Mouse (Mus musculus) lung, embryonic 16.5 days (tissue): ENCODE results near the gene Rps6ka5. TPM values are rescaled to one million over a fixed set of nuclear protein-coding genes. Genes with fewer than 3 reads are reported as not detected.

Experiments
- ATAC-seq: fragments of 200-750 bp; cut with Nextera tagmentation; 2 replicates; pipeline ENCODE4 v1.8.0; 2017; ENCODE audit warnings: low read depth, mild to moderate bottlenecking, moderate library complexity
- H3K27ac ChIP-seq: fragments of 300-500 bp; sonication (generic); 2 replicates; pipeline ENCODE4 v1.5.1; 2014; ENCODE audit warnings: mild to moderate bottlenecking, control low read depth, low read length
- H3K27me3 ChIP-seq: fragments of 300-500 bp; sonication (generic); 2 replicates; pipeline ENCODE4 v1.6.1; 2014; ENCODE audit warnings: low read depth, low read length, mixed read lengths; ENCODE audit not compliant: control insufficient read depth, insufficient read depth
- H3K36me3 ChIP-seq: fragments of 300-500 bp; sonication (generic); 2 replicates; pipeline ENCODE4 v1.6.1; 2014; ENCODE audit warnings: low read length; ENCODE audit not compliant: control insufficient read depth, insufficient read depth
- H3K4me1 ChIP-seq: fragments of 300-500 bp; sonication (generic); replicated peaks from 2 replicates; pipeline ENCODE4 v1.6.1; 2014; ENCODE audit warnings: low read length, mixed read lengths; ENCODE audit not compliant: control insufficient read depth, insufficient read depth
- H3K4me2 ChIP-seq: fragments of 300-500 bp; sonication (generic); 2 replicates; pipeline ENCODE4 v1.6.1; 2014; ENCODE audit warnings: low read depth, low read length, control low read depth
- H3K4me3 ChIP-seq: fragments of 300-500 bp; sonication (generic); 2 replicates; pipeline ENCODE4 v1.5.1; 2014; ENCODE audit warnings: mild to moderate bottlenecking, low read length, control low read depth
- H3K9ac ChIP-seq: fragments of 300-500 bp; sonication (generic); 2 replicates; pipeline ENCODE4 v1.6.1; 2014; ENCODE audit warnings: low read length, control low read depth
- H3K9me3 ChIP-seq: fragments of 300-500 bp; sonication (generic); 2 replicates; pipeline ENCODE4 v1.6.1; 2016; ENCODE audit warnings: low read length; ENCODE audit not compliant: control insufficient read depth
- WGBS: fragments of 180-500 bp; shearing (Covaris S2); extraction: QIAGEN DNeasy Blood & Tissue Kit; methylation state at CpG from one replicate; pipeline ENCODE4 v1.1.7; 2014; 5-methylcytosine and 5-hydroxymethylcytosine counted together
- polyA plus RNA-seq: library from polyadenylated mRNA; unstranded; fragments of >200 nt; fragmentation: Nextera tagmentation; extraction: Ambion mirVana; gene quantifications from 2 replicates; pipeline ENCODE4 v1.2.1, GENCODE M21; 2015

Rps6ka5 gene
- polyA plus RNA-seq, 1 experiment from 2014 or later, result 4.3 TPM

DNA sequence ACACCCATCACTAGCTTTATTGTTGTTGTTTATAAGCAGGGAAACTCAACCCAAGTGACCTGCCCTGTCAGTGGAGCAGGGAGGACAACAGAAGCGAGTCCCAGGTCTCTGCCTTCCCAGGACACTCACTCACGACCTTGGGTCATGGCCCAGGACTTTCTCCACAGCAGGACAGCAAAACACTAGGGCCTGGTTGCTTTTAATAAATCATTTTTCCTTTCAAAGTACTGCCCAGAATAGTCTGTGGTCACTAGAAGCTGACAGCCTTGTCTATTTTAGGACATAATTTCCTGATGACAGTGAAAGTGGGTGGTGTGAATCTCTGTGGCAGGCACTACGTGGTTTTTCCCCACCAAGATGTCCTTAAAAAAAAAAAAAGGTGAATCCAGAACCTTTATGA is 198.5 kb downstream of the Rps6ka5 start:
- H3K4me2 ChIP-seq, result no peak overlapping the region
- no peak overlapping the region for H3K4me3 ChIP-seq
- no peak for ATAC-seq
- 59% methylated on average over 3 of the region's 3 CpGs for WGBS
- no peaks in the 10 kb centered on the region for H3K27me3 ChIP-seq
- H3K27ac ChIP-seq, result no peak overlapping the region
- H3K36me3 ChIP-seq, result no peaks in the 10 kb centered on the region
- no peaks in the 10 kb centered on the region for H3K9me3 ChIP-seq
- H3K9ac ChIP-seq, result no peak overlapping the region
- H3K4me1 ChIP-seq, result peaks cover 7% of the 10 kb centered on the region

- H3K9ac ChIP-seq, result no peak overlapping the region
- ATAC-seq, result peak; percentile 95
- peaks cover 7% of the 10 kb centered on the region for H3K4me1 ChIP-seq
- H3K4me2 ChIP-seq, result peak overlapping the region; percentile 50
- peak overlapping the region; percentile 13; the same call in 1 of the 2 replicates for H3K4me3 ChIP-seq
- H3K9me3 ChIP-seq, result no peaks in the 10 kb centered on the region
- WGBS, result 12% methylated on average over 9 of the region's 9 CpGs
- no peaks in the 10 kb centered on the region for H3K27me3 ChIP-seq
- no peaks in the 10 kb centered on the region for H3K36me3 ChIP-seq
- no peak overlapping the region for H3K27ac ChIP-seq
These were observed 199.0 kb downstream of the Rps6ka5 start for GRCm38 (mm10) chr12:100527753-100528152.

GRCm38 (mm10) chr12:100527241-100527640 is 199.5 kb downstream of the Rps6ka5 start:
- H3K9me3 ChIP-seq, result no peaks in the 10 kb centered on the region
- WGBS, result 61% methylated on average over 9 of the region's 9 CpGs
- no peak for ATAC-seq
- H3K9ac ChIP-seq, result no peak overlapping the region
- peak overlapping the region; percentile 50 for H3K4me2 ChIP-seq
- no peaks in the 10 kb centered on the region for H3K36me3 ChIP-seq
- H3K27me3 ChIP-seq, result no peaks in the 10 kb centered on the region
- H3K4me3 ChIP-seq, result no peak overlapping the region; the same call in 1 of the 2 replicates
- peaks cover 7% of the 10 kb centered on the region for H3K4me1 ChIP-seq
- H3K27ac ChIP-seq, result no peak overlapping the region

DNA sequence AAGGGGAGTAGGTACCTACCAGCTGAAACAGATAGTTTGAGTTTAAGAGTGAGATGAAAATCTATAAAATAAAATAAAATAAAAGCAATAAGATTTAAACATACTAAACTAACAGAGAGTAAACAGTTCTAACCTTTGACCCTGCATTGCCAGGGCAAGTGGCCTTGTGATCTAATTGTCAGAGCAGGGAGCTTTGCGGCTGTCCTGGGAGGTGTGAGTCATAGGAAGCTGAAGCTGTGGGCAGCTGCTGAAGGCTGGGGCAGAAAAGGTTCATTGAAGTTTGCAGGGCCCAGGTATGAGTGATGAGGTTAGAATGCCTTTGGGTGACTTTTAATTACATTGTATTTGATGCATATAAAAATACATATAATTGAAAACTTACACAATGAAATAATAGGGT is 200.8 kb downstream of the Rps6ka5 start:
- Histone ChIP-seq H3K27me3 (no peaks in the 10 kb centered on the region), H3K4me2 (no peak overlapping the region), H3K9me3 (no peaks in the 10 kb centered on the region), H3K4me3 (no peak overlapping the region), H3K4me1 (peaks cover 7% of the 10 kb centered on the region), H3K27ac (no peak overlapping the region), H3K9ac (no peak overlapping the region), H3K36me3 (no peaks in the 10 kb centered on the region)
- WGBS, result 12% methylated on average over 1 of the region's 1 CpGs
- ATAC-seq, result no peak

DNA sequence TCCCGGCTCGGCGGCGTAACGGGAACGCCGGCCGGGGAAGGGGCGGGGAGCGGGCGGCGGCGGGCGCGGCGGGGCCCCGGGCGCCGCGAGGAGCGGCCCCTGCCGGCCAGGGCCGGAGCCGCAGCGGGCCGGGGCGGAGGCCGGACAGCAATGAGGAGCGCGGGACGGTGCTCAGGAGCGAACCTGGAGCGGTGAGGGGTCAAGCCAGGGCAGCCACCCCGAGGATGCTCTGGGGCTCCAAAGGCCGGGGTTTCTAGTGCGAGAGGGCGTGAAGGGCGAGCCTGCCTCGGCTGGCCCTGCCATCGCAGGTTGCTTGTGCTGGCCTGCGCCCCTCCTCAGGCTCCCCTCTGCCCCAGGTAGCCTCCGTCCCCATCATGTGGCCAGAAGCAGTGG is 206.0 kb downstream of the Rps6ka5 start, which contains the start of gene Ttc7b:
TSS of gene Ttc7b (minus strand) at position 33 of the 393 bp plus-strand sequence.
- Histone ChIP-seq H3K36me3 (no peaks in the 10 kb centered on the region), H3K4me1 (peaks cover 11% of the 10 kb centered on the region), H3K4me3 (peak within 1 kb of the TSS; percentile 74), H3K27me3 (no peaks in the 10 kb centered on the region), H3K4me2 (peak within 1 kb of the TSS; percentile 89), H3K27ac (peak within 1 kb of the TSS; percentile 41), H3K9me3 (no peaks in the 10 kb centered on the region), H3K9ac (peak within 1 kb of the TSS; percentile 92)
- 3% methylated on average over 18 of the region's 42 CpGs for WGBS
- ATAC-seq, result peak; percentile 87

DNA sequence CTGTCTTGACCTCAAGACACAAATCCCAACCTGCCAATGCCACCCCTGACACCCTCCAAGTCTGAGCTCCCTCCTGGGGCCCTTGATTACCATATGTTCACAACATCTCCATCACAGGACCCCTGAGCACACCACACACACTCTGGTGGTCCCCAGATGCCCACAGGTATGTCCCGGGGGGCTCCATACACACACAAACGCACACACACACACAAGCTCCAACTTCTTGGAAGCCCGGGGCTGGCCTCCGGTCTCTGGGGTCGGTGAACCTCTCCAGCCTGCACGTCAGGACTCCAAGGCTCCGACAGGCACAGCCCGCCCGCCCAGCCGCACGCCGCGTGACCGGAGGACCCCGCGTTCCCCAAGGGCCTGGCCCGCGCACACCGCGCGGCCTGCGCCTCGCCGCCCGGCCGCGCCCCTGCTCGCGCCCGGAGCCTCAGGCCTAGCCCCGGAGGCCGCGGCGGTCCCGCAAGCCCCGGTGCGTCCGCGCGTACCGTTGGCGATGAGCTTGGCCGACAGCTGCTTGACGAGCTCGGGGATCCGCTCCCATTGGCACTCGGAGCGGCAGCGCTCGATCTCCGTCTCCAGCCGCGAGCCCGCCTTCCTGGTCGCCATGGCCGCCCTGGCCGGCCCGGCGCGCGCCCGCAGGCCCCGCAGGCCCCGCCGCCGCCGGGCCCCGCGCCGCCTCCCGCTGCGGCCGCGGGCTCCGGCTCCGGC is 206.5 kb downstream of the Rps6ka5 start:
- H3K4me3 ChIP-seq, result peak overlapping the region; percentile 74
- peak overlapping the region; percentile 92 for H3K9ac ChIP-seq
- H3K9me3 ChIP-seq, result no peaks in the 10 kb centered on the region
- WGBS, result 0% methylated on average over 41 of the region's 76 CpGs
- peaks cover 11% of the 10 kb centered on the region for H3K4me1 ChIP-seq
- ATAC-seq, result peak; percentile 79
- no peaks in the 10 kb centered on the region for H3K27me3 ChIP-seq
- peak overlapping the region; percentile 89 for H3K4me2 ChIP-seq
- H3K36me3 ChIP-seq, result no peaks in the 10 kb centered on the region
- H3K27ac ChIP-seq, result peak overlapping the region; percentile 41

- H3K9ac ChIP-seq, result peak overlapping the region; percentile 92
- peak; percentile 2; the same call in 1 of the 2 replicates for ATAC-seq
- peak overlapping the region; percentile 89 for H3K4me2 ChIP-seq
These were observed 207.1 kb downstream of the Rps6ka5 start for GRCm38 (mm10) chr12:100519684-100520076.

DNA sequence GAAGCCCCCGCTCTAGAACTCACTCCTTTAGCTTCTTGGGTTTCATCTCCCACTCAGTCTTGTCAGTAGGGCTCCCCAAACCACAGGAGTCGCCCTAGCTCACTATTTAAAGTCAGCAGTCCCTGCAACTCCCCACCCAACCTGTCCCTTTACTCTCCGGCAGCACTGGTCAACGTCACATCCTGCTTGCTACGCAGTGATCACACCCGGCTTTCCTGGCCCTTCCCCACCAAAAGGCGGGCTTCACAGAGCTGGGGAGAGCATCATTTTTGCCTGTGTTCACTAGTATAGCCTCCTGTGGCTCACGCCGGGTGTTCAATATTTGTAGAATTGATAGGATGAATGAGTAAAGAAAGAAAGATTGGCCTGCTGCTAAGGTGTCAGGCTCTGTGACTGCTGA is 209.4 kb downstream of the Rps6ka5 start:
- Histone ChIP-seq H3K36me3 (no peaks in the 10 kb centered on the region; the same call in 1 of the 2 replicates), H3K27me3 (no peaks in the 10 kb centered on the region), H3K27ac (no peak overlapping the region), H3K9me3 (no peaks in the 10 kb centered on the region), H3K4me3 (no peak overlapping the region), H3K4me1 (peaks cover 11% of the 10 kb centered on the region), H3K4me2 (no peak overlapping the region), H3K9ac (no peak overlapping the region)
- no peak for ATAC-seq
- 73% methylated on average over 9 of the region's 9 CpGs for WGBS

More at GRCm38 (mm10) chr12:100519684-100520076, 207.1 kb downstream of the Rps6ka5 start:
- Histone ChIP-seq H3K4me1 (peaks cover 11% of the 10 kb centered on the region), H3K27me3 (no peaks in the 10 kb centered on the region), H3K36me3 (no peaks in the 10 kb centered on the region), H3K9me3 (no peaks in the 10 kb centered on the region), H3K27ac (peak overlapping the region; percentile 41), H3K4me3 (peak overlapping the region; percentile 74)
- WGBS, result 9% methylated on average over 7 of the region's 7 CpGs

DNA sequence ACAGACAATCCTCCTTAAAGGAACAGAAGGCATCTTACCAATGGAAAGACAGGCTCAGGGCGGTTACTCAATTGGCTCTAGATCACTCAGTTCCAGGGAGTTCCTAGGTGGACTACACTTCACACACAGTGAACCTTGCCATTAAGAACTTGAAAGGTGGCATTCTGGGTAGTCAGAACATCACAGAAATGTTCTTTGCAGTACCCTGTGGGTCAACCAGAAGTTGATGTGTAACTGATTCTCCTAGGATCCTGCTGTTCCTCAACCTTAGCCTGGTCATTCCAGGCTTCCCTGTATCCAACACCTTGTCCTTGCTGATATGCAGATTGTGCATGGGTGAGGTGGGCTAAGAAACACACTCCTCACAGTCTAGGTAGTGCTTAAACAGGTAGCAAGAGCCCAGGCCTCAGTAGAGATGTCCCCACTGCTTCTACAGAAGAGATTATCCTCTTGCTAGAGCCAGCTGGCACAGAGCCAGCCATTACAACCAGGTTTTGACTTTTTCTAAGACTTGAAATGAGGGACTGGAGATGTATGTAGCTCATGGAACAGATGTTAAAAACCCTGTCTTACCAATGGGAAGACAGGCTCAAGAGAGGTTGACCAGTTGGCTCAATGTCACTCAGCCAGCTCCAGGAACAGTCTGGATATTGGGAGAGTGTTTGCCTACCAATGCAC is 210.5 kb downstream of the Rps6ka5 start:
- ATAC-seq, result no peak
- 88% methylated on average over 1 of the region's 1 CpGs for WGBS

More for the DNA sequence above, 210.5 kb downstream of the Rps6ka5 start:
- no peaks in the 10 kb centered on the region; the same call in 1 of the 2 replicates for H3K36me3 ChIP-seq
- H3K9ac ChIP-seq, result no peak overlapping the region
- peaks cover 11% of the 10 kb centered on the region for H3K4me1 ChIP-seq
- H3K4me3 ChIP-seq, result no peak overlapping the region
- H3K27me3 ChIP-seq, result no peaks in the 10 kb centered on the region
- no peak overlapping the region for H3K27ac ChIP-seq
- no peaks in the 10 kb centered on the region for H3K9me3 ChIP-seq
- no peak overlapping the region for H3K4me2 ChIP-seq
